Mouse (Mus musculus) lung, postnatal 36 days (tissue): Measurements from ENCODE around the gene Ly6g6e.

Source experiments
- DNase-seq: peaks from one replicate; pipeline ENCODE4 v3.0.0; 2022; ENCODE audit warnings: mixed read lengths

The Ly6g6e gene

DNA sequence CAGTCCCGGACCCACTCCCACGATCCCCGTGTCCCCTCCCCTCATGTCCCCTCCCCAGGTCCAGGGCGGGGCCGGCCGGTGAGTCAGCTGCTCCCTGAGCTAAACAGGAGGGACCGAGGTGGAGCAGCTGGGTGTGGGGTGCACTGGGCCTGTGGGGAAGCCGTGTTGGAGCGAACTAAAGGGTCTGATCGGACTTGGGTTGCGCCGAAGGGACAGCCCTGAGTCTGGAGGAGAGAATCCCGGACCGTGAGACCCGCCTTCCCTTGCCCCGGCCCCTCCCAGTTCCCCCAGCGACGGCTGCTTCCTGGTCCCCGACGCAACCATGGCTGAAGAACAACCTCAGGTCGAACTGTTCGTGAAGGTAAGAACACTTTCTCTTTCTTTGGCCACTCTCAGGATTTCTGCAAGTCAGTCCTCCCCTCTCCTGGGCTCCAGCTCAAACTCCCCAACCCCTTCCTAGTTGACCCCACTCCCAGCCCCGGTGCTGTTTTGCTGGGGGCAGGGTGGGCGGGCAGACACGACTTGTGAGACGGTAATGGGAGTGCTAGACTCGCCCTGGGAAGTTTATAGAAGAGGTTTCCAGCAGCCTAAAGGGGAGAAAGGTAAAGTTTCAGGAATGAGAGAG, 26.5 kb upstream of the Ly6g6e start:
- peak; percentile 90 for DNase-seq

DNA sequence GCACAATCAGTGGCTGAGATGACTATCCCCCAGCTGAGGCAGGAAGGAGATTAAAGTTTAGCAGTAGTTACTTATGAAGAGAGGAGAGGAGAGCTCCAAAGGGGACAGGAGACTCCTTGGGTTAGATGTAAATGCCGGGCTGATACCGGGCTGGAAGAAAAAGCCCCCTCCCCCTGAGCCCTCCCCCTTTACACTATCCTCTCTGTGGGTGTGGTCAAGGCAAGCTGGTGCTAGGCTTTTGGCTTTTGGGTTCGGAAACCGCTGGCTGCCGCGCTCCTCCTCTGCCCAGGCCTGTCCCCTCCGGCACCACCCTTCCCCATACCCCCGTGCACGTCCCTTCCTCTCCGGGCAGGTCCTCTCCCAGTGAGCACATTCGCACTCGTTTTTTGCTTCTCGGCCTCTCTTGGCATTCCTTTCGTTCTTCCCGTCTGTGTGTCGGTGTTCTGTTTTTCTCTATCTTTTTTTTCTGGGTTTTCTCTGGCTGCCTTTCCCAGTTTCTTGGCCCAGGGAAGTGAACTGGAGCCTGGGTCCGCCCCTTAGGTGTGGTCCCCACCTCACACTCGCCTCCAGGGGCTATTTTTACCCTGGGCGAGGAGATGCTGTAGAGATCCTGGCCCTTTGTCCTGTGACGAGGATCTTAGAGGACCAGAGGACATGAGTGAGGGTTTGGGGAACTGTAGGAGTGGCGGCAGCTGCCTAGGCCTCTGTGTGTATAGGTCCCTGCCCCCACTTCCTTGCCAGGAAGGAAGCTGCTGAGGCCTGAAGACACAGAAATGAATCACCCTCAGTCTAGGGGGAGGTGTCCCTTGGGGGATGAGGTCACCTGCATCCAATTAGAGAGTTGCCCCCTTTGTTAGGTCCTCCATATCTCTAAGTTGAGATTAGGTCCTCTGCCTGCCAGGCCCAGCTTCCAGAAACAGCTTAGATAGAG, 25.3 kb upstream of the Ly6g6e start:
- DNase-seq: peak; percentile 93

DNA sequence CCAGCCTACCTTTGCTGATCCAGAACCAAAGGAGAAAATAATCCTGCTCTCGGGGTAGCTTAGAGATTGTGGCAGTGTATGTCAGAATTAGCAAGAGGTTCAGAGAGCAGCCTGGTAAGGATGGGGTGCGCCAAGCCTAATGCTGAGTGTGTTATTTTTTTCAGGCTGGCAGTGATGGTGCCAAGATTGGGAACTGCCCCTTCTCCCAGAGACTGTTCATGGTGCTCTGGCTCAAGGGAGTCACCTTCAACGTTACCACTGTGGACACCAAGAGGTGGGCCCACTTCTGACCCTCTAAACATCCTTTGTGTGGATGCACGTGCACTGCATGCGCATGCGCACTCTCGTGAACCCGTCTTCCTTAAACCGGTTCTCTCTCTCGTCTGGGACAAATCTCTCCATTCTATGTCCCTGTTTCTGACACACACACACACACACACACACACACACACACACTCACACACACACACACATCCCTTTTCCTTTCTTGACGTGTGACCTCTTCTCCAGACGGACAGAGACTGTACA, 24.4 kb upstream of the Ly6g6e start:
- DNase-seq: no peak

DNA sequence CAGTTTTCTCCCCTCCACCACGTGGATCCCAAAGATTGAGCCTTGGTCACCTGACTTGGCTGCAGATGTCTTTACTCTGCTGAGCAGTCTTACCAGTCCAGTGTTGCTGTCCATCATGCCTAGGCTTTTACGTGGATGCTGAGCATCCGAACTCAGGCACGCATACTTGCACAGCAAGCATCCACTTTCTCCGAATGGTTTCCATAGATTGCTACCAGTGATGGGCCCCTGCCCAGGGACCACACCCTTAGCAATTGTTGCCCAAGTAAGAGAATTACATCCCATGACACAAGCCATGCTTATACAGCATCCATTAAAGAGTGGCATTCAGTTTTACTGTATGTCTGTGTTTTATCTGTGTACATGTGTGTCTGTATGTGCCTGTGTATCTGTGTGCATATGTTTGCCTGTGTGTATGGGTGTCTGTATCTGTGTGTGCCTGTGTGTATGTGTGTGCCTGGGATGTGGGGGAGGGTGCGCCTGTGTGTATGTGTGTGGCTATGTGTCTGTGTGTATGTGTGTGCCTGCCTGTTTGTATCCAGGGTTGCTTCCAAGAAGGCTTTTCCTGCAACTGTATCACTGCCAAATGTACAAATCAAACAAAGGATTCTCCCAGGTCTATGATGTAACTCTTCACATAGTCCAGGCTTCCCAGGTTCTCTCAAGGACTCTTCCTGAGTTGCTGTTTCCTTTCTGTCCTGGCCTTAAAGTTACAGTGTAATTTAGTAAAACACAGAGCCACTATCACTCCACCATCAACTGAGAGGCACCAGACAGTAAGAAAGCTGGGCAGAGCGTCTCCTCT, 20.8 kb upstream of the Ly6g6e start:
- peak; percentile 59 for DNase-seq

DNA sequence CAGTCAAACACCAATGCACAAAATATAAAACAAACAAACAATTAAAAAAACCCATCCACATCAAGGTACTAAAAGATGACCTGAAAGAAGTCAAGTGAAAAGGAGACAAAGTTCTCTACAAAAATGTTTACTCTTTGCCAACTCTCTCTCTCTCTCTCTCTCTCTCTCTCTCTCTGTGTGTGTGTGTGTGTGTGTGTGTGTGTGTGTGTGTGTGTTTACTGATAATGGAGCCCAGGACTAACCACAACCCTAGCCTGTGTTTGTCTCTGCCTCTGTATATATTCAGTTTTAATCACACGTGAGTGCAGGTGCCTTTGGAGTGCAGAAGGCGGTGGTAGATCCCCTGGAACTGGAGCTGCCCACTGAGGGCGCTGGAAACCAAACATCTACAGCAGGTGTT, 19.6 kb upstream of the Ly6g6e start:
- DNase-seq: no peak

DNA sequence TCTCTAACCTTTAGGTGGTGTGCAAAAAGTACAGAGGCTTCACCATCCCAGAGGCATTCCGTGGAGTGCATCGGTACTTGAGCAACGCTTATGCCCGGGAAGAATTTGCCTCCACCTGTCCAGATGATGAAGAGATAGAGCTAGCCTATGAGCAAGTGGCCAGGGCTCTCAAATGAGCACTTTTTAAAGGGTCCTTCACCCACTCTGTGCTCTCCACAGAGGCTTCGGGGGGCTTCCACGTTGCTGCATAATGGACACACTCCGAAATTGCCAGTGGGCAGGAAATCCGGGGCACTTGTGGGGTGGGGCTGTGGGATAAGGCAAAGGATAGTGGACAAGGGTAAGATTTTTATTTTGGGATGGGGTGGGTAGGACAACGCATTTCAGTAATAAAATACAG, 18.4 kb upstream of the Ly6g6e start:
- no peak for DNase-seq

DNA sequence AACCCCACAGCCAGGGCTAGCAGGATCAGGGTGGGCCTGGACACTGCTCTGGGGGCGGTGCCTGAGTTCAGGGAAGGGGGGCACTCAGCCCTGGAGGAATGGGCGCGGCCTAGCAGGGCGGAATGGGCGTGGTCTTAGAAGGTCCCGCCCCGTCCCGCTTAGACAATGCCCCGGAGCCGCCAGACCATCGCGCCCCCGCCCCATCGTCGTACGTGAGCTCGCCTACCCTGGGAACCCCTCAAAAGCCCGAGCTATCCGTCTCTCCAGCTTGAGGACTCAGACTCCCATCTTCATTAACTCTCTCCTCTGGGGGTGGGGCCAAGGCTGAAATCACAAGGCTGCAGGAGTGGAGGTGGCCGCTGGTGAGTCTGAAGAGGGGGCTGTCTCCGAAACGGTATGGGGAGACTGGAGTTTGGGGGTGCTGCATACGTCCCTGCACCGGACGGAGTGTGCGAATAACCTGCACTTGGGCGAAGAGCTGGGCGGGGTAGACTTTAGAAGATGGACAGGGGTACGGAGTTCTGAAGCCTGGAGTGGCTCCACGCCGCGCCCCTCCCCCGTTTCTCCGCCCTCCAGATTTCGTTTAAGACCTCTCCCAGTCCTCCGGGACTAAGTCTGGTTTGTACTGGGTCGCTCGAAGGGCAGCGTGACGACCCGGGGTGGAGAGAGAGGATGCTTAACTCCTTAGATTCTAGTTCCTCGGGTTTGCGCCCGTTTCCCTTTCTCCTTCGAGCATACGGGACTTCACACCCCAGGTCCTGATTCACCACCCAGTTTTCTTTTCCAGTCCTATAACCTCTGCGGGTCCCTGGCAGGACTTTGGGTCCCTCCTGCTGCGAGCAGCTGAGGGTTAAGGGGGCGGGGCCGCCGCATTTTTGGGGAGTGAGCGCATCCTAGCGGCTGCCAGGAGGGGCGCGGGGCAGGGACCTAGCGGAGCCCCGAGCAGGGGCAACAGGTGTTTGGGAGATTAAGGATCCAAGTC, 17.5 kb upstream of the Ly6g6e start, which contains the start of gene Ddah2:
Ddah2 (plus strand) TSS at position 125 of the 982 bp plus-strand sequence.
- peak; percentile 96 for DNase-seq

DNA sequence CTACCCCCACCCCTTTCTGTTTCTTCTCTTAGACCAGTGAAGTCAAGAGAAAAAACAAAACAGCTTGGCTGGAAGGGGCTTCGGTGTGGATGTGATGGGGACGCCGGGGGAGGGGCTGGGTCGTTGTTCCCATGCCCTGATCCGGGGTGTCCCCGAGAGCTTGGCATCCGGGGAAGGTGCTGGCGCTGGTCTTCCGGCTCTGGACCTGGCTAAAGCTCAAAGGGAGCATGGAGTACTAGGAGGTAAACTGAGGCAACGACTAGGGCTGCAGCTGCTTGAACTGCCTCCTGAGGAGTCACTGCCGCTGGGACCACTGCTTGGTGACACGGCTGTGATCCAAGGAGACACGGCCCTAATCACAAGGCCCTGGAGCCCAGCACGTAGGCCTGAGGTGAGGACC, 16.6 kb upstream of the Ly6g6e start:
- no peak for DNase-seq

DNA sequence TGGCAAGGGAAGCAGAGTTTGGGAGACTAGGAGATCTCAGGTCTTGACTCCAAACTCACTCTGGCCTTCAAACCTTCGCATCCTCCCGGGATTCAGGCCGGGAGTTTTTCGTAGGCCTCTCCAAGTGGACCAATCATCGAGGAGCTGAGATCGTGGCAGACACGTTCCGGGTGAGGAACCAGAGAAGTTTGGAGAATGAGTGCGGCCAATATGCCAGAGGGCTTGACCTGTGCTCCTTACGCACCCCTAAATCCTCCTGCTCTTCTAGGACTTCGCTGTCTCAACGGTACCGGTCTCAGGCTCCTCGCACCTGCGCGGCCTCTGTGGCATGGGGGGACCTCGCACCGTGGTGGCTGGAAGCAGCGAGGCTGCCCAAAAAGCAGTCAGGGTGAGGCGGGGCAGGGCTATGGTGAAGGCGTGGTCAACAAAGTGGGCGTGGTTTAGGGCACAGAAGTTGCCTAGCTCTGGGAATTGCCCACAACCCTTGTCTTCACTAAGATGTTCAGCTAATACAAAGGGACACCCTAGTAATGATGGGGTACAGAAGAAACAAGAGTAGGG, 15.9 kb upstream of the Ly6g6e start:
- peak; percentile 65 for DNase-seq

DNA sequence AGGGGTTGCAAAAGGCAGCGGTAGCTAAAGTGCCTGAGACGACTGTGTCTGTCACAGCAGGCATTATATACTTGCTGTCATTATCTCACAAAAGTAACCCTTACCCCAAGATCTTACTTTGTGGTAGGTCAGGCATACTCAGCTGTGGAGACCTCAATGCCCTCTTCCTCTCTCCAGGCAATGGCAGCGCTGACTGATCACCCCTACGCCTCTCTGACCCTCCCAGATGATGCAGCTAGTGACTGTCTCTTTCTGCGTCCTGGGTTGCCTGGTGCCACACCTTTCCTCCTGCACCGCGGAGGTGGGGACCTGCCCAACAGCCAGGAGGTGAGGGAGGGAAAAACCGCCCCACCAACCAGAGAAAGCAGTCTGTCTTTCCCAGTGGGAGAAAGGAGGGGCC, 15.4 kb upstream of the Ly6g6e start:
- DNase-seq: no peak

DNA sequence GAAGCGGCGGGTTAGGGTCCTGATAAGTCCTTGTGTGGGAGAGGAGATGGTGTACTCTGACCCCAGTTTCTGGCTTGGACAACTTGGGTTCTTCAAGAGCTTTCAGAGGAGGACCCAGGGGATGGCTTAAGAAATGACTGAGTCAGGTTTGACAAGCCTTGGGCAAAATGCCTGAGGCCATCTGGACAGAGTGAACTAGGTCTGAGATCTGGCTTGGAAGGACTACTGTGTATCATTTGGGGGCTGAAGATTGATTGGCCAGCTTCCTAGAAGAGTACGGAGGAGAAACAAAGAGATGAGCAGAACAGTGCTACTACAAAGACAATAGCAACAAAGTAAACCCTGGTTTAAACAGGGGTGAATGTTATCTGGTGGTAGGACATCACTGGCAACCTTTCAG, 13.2 kb upstream of the Ly6g6e start:
- DNase-seq: no peak

DNA sequence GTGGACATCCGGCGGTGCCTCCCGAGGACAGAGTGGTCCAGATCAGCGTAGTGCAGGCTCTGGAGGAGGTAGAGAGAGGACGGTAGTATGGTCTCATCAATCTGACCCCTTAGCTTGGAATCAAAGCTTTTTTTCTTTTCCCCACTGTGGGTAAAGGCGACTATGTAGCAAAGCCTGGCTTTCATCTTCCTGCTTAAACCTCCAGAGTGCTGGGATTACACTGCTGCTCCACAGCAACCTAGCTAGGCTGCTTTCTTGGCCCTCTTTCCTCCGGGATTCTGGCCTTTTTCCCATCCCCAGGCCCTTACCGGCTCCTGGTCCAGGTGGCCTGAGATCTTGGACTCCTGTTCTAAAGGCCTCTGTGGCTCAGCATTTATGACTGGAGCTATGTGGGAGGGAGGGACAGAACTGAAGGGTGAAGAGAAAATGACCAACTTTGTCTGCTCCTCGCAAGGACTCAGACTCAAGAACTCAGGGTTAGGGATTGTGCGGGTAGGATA, 12.3 kb upstream of the Ly6g6e start:
- DNase-seq: no peak

DNA sequence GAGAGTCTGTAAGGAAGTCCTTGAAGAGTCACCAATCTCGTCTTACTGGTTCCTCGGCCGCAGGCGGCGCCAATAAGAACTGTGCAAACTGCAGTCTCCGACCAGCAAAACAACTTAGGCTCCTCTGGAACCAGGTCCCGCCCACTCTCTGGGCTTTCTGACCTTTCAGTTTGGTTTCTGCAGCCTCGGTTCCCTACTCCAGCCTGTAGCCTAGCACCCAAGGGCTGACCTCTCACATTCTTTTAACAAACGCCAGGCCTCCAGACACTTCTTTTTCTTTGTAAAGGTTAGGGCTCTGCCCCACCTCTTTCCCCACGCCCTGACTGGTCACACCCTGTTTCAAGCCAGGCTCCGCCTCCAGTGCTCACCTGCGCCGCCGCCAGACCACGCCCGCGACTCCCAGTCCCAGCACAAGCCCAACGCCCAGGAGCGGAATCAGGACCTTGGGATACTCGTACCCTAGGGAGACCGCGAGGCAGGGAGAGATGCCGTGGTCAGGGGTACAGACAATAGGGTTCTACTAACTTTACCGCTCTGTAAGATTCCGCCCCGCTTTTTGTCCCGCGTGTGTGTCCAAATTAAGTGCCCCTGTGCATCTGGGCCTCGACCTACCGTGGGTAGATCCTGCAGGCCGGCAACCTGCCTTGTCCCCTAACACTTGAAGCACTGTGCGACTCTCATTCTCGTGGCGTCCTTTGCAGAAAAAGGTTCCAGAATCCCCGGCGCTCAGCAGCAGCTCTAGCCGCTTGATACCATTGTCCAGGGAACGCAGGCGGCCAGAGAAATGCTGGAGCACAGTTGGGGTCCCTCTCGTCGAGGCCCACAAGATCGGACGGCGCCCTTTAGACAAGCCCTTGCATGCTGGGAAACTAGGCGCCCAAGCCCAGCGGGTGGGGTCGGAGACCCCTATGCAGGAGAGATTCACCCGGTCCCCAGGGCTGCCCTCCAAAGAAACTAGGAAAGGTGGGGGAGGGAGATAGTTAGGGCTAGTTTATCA, 11.5 kb upstream of the Ly6g6e start, which contains the start of gene Ly6g6c:
Ly6g6c (plus strand) TSS at position 438 of the 997 bp plus-strand sequence.
- peak; percentile 92 for DNase-seq

DNA sequence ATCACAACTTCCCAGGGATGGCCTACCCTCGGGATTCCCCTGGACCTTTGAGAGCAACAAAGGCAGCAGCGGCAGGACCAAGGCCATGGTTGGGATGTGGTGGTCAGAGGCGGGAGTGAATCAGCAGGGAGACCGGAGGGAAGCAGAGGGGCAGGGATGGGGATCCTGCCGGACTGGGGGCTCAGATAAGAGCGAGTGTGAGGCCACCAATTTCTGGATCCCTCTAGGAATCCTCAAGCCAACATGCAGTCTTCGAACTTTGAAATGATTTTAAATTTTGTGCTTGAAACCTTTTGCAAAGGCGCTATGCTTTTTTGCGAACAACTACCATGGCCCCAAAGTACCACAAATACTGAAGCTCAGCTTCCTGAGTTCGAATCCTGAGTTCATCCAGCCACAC, 10.6 kb upstream of the Ly6g6e start, which contains the start of gene Mpig6b:
Mpig6b (minus strand) TSS at position 101 of the 400 bp plus-strand sequence.
- DNase-seq: no peak

DNA sequence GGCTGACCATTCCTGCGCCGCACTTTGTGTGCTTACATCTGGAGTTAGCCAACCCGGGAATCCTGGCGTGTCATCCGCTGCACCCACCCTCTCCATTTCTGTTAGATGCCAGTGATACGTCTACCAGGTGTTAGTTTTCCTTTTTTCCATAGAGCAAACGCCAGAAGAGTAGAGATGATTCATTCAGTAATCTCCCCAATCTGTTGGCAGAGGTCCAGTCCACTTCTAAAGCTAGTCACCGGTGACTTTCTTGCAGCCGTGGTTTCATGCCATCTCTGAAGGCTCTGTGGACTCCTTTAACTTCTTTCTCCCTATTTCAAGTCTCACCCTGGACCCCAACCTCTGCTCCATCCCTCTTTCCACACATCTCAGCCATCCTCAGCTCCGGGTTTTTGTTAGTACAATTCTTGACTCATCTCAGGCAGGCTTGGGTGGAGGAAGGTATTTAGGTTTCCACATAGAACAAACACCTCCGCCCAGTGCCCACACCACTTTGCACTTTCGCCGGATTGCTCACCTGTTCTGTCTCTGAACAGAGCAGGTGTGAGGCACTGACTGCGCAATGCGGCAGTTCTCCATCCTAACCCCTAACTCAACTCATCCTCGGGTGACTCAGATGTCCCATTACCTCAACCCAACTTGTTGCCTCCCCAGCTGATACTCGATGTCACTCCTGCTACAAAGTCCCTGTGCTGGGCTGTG, 8.3 kb upstream of the Ly6g6e start:
- no peak for DNase-seq

DNA sequence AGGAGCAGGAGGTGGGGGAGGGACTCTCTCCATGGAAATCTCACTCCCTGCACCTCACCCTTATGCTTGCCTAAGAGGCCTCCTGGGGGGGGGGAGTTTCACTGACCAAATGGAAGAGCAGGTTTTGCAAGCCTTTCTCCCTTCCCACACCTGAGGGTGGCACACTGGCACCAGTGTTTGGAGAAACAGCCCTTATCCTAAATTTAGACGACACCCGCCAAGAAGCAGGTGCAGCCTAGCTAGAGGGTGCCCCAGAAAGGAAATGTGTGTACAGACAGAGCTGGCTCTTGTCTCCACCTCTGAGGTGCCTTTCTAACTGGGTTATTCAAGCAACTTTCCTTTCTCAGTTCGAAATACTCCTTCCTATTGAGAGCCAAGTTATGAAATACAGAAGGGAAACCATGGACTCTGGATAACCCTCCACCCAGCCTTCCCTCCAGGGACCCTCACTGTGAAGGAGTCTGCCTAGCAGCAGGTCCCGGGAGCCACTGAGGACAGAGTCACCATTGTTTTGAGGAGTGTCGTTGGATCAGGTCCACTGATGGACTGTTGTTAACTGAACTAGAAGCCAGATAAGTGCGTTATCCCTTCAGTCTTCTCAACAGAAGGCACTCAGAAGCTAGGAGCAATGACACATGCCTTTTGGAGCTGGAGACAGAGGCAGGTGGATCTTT, 6.0 kb upstream of the Ly6g6e start:
- DNase-seq: peak; percentile 74

DNA sequence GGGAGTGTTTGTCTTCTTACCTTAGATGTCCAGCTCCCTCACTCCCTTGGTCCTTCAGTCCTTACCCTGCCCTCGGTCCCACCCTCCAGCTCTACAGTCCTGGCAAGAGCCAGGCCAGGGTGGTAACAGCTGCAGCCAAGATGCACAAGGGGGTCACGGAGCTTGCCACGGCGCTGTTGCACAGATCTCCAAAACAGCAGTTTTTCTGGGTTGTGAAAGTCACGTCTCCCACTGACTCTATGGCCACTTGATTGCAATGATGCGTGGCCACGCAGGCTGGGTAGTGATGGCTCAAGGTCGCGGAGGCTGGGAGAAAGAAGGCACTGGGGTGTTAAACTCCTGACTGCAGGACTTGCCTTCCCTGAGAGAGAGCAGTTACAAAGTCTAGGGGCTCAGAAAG, 5.2 kb upstream of the Ly6g6e start:
- no peak for DNase-seq

DNA sequence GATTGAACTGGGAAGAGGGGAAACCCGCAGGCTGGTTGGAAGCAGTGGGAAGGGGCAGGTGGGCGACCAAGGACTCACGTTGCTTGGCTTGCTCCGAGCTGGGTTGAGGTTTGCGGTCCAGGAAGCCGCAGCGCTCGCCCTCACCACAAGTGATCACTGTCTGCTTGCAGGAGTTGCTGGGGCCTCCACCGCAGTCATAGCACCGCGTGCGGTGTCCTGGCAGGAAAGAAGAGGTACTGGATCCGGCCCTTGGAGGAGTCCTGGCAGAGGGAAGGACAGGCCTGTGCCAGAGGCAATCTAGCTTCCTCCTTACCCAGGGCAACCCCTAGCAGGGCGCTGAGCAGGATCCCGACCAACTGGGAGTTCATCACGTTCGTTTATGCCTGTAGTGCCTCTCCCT, 2.6 kb upstream of the Ly6g6e start:
- no peak for DNase-seq

DNA sequence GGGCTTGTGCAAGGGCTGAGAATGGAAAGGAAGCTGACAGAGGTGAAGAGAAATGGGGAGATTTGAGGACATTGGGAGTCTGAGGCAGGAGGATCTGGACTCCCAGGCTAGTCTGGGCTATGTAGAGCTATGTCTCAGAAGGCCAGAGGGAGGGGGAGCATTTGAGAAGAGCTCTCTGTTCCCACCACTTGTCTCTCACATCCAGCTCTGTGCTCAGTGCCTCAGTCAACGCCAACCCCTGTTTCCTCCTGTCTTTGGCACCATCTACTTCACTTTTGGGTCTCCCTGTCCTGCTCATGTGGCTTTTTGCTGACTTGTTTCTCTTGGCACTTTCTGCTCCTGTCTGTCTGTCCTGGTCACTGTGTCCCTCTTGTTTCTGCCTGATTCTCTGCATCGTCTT, 583 bp downstream of the Ly6g6e start:
- DNase-seq: no peak
